Comparison of ENCODE assay signal across 8 mouse cellular contexts in genomic region chr13:55463399-55464026, GRCm38 (mm10). TPM values are rescaled to one million over a fixed set of nuclear protein-coding genes. Genes with fewer than 3 reads are reported as not detected.
A peak's percentile ranks its signal among the peaks of the same experiment; 100 is the strongest.
DNase-seq lines count a peak whose midpoint lies in the region; ATAC-seq and TF ChIP-seq lines count a peak whose summit lies in the region.

No protein-coding gene starts in this region.

- peak overlapping the region; percentile 89 for H3K9ac ChIP-seq in forebrain, embryonic 13.5 days
- H3K9ac ChIP-seq in liver, embryonic 12.5 days: 0 out of 2 replicates have a peak overlapping the region, but pooled peaks have one; percentile 42

- H3K27ac ChIP-seq in gastrocnemius, adult 2 months: peak overlapping the region; percentile 65; the same call in 1 of the 2 replicates
- H3K27ac ChIP-seq in forebrain, embryonic 13.5 days: peak overlapping the region; percentile 98
- H3K27ac ChIP-seq in liver, embryonic 12.5 days: no peak overlapping the region

- ATAC-seq in CD4-positive, CD25-positive, alpha-beta regulatory T cell, adult 4 months: peak; percentile 19
- no peak; the same call in 1 of the 2 replicates for ATAC-seq in forebrain, embryonic 13.5 days
- ATAC-seq in liver, embryonic 12.5 days: no peak

- TF ChIP-seq CTCF in gastrocnemius, adult 2 months (IDR thresholded peaks at IDR 0.05): no peak

- H3K27me3 ChIP-seq in forebrain, embryonic 13.5 days: no peaks in the 10 kb centered on the region
- peaks cover 65% of the 10 kb centered on the region for H3K27me3 ChIP-seq in liver, embryonic 12.5 days (replicated peaks)

- peaks cover 39% of the 10 kb centered on the region for H3K36me3 ChIP-seq in forebrain, embryonic 13.5 days (ENCODE audit: poor library complexity, severe bottlenecking)
- H3K36me3 ChIP-seq in liver, embryonic 12.5 days: peaks cover 41% of the 10 kb centered on the region

- no peaks in the 10 kb centered on the region for H3K9me3 ChIP-seq in forebrain, embryonic 13.5 days (replicated peaks)
- no peaks in the 10 kb centered on the region for H3K9me3 ChIP-seq in liver, embryonic 12.5 days (replicated peaks)

- H3K4me2 ChIP-seq in forebrain, embryonic 13.5 days: peak overlapping the region; percentile 75
- peak overlapping the region; percentile 75 for H3K4me2 ChIP-seq in liver, embryonic 12.5 days

- H3K4me3 ChIP-seq in gastrocnemius, adult 2 months: peak overlapping the region; percentile 81
- peak overlapping the region; percentile 68 for H3K4me3 ChIP-seq in forebrain, embryonic 13.5 days
- peak overlapping the region; percentile 53 for H3K4me3 ChIP-seq in liver, embryonic 12.5 days

- DNase-seq in gastrocnemius, adult 2 months: no peak
- no peak for DNase-seq in gastrocnemius, postnatal 25 days
- DNase-seq in ovary, adult 18-20 months (ENCODE audit: low spot score): no peak
- no peak for DNase-seq in lung, postnatal 4 days
- no peak for DNase-seq in urinary bladder, adult 18-20 months (ENCODE audit: low spot score in 2 of 2)

- WGBS in forebrain, embryonic 13.5 days: 6% methylated on average over 14 of the region's 14 CpGs
- 17% methylated on average over 14 of the region's 14 CpGs for WGBS in liver, embryonic 12.5 days (ENCODE audit: insufficient replicate concordance)

- peaks cover 44% of the 10 kb centered on the region for H3K4me1 ChIP-seq in forebrain, embryonic 13.5 days
- H3K4me1 ChIP-seq in liver, embryonic 12.5 days: peaks cover 17% of the 10 kb centered on the region

- intact Hi-C loops in gastrocnemius, adult 2 months (cut with DNase I): no loop called here

RNA-seq across cellular contexts. Expression of gene Prr7, which starts 0.6 kb away (rescaled TPM):
- total RNA-seq in gastrocnemius, adult 2 months (2021): under 1 TPM; 0.18 to 0.22 TPM
- under 1 TPM; 0.51 to 0.79 TPM for total RNA-seq in gastrocnemius, postnatal 25 days (2021)
- polyA plus RNA-seq in CD4-positive, CD25-positive, alpha-beta regulatory T cell, adult 4 months (2017; shearing (Covaris generic)): not detected
- 1.6 and 2.2 TPM in 2 replicates for polyA plus RNA-seq in forebrain, embryonic 13.5 days (2015; fragmentation: Nextera tagmentation; extraction: Ambion mirVana)
- not detected in 2 replicates for polyA plus RNA-seq in liver, embryonic 12.5 days (2016; fragmentation: Nextera tagmentation; extraction: Ambion mirVana)

RNA-seq across cellular contexts. Expression of gene Grk6, which starts 18.6 kb away (rescaled TPM):
- 1 to 10 TPM; 9.6 to 10.0 TPM for total RNA-seq in gastrocnemius, adult 2 months (2021)
- 10 to 100 TPM in 1 of 2 experiments, 1 to 10 TPM in 1; 9.3 to 10.2 TPM for total RNA-seq in gastrocnemius, postnatal 25 days (2021)
- 10 to 100 TPM; 26.4 to 36.7 TPM for polyA plus RNA-seq in CD4-positive, CD25-positive, alpha-beta regulatory T cell, adult 4 months (2017; shearing (Covaris generic))
- polyA plus RNA-seq in forebrain, embryonic 13.5 days (2015; fragmentation: Nextera tagmentation; extraction: Ambion mirVana): 24.9 and 26.9 TPM in 2 replicates
- 44.1 and 44.6 TPM in 2 replicates for polyA plus RNA-seq in liver, embryonic 12.5 days (2016; fragmentation: Nextera tagmentation; extraction: Ambion mirVana)

RNA-seq across cellular contexts. Expression of gene Dbn1, which starts 24.4 kb away (rescaled TPM):
- 1 to 10 TPM; 4.9 to 7.7 TPM for total RNA-seq in gastrocnemius, adult 2 months (2021)
- total RNA-seq in gastrocnemius, postnatal 25 days (2021): 10 to 100 TPM; 10.3 to 16.1 TPM
- not detected for polyA plus RNA-seq in CD4-positive, CD25-positive, alpha-beta regulatory T cell, adult 4 months (2017; shearing (Covaris generic))
- 639 and 641 TPM in 2 replicates for polyA plus RNA-seq in forebrain, embryonic 13.5 days (2015; fragmentation: Nextera tagmentation; extraction: Ambion mirVana)
- polyA plus RNA-seq in liver, embryonic 12.5 days (2016; fragmentation: Nextera tagmentation; extraction: Ambion mirVana): 24.2 and 27.0 TPM in 2 replicates

RNA-seq across cellular contexts. Expression of gene F12, which starts 36.9 kb away (rescaled TPM):
- not detected for total RNA-seq in gastrocnemius, adult 2 months (2021)
- total RNA-seq in gastrocnemius, postnatal 25 days (2021): not detected
- polyA plus RNA-seq in CD4-positive, CD25-positive, alpha-beta regulatory T cell, adult 4 months (2017; shearing (Covaris generic)): not detected
- polyA plus RNA-seq in forebrain, embryonic 13.5 days (2015; fragmentation: Nextera tagmentation; extraction: Ambion mirVana): not detected in 2 replicates
- 55.9 and 57.0 TPM in 2 replicates for polyA plus RNA-seq in liver, embryonic 12.5 days (2016; fragmentation: Nextera tagmentation; extraction: Ambion mirVana)

RNA-seq across cellular contexts. Expression of gene Pfn3, which starts 48.5 kb away (rescaled TPM):
- total RNA-seq in gastrocnemius, adult 2 months (2021): not detected
- not detected for total RNA-seq in gastrocnemius, postnatal 25 days (2021)
- not detected for polyA plus RNA-seq in CD4-positive, CD25-positive, alpha-beta regulatory T cell, adult 4 months (2017; shearing (Covaris generic))
- 0.60 TPM in 1 of 2 replicates, not detected in the other for polyA plus RNA-seq in forebrain, embryonic 13.5 days (2015; fragmentation: Nextera tagmentation; extraction: Ambion mirVana)
- polyA plus RNA-seq in liver, embryonic 12.5 days (2016; fragmentation: Nextera tagmentation; extraction: Ambion mirVana): not detected in 2 replicates

Comparison
In these comparisons a context has a peak if more than half of its experiments do, and no peak if none do; other contexts are left out.
1. RNA of gene Dbn1, which starts 24.4 kb away (polyA plus RNA-seq): 639 to 641 TPM in forebrain, embryonic 13.5 days; 24.2 to 27.0 TPM in liver, embryonic 12.5 days and not detected in CD4-positive, CD25-positive, alpha-beta regulatory T cell, adult 4 months; every median in the first group is over 10 times any median in the second.
2. Peak in every context shown above with its lines, with median percentiles within 50 percentile points of each other: H3K4me3 ChIP-seq.